11 mouse cellular contexts compared by ENCODE assay signal in the genomic region with DNA sequence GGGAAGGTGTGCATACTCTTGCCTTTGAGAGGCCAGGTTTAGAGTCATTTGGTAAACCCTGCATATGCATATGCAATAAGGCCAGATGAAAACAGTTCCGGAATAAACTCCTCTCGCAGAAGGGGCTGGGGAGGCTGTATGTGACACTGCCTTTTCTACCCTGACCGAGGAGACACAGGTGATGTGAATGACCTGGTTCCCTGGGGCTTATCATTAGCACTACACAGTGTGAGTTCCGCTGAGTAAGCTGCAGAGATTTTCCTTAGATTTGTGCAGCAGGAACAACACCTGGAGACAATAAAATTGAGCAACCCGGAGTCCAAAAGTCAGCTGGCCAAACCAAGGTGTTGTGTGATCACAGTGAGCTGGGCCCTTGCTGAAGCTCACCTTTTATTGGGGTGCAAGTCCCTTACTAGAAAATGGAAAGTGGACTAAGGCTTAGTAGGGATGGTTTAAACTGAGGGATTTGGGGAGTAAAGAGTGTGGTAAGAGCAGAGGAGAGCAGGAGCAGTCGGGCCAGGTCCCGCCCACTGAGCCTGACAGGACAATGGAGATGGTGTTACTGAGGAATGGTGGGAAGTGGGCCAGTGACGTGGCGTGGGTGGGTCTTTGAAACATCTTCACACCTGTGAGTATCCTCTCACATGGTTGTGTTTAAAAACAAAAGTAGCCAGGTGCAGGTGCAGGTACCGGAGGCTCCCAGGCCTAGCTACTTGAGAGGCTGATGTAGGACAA. TPM values are rescaled to one million over a fixed set of nuclear protein-coding genes. Genes with fewer than 3 reads are reported as not detected.
DNase-seq lines count a peak whose midpoint lies in the region; ATAC-seq and TF ChIP-seq lines count a peak whose summit lies in the region.
"Had no signal": no experiment of that assay in that cellular context is flagged by ENCODE, and none has a peak within 500 bp of the region (broad histone marks: within the 10 kb centered on the region; RNA-seq: fewer than 3 reads in every experiment).

No protein-coding gene starts in this region.

- H3K9me3 ChIP-seq in hindbrain, embryonic 14.5 days (ENCODE audit: control insufficient read depth, low read length) = no peaks in the 10 kb centered on the region
- no peaks in the 10 kb centered on the region for H3K9me3 ChIP-seq in hindbrain, embryonic 13.5 days
- H3K9me3 ChIP-seq in hindbrain, postnatal 0 days (ENCODE audit: low read length) = no peaks in the 10 kb centered on the region

- H3K4me2 ChIP-seq in hindbrain, embryonic 14.5 days (replicated peaks) = 0 out of 2 replicates have a peak overlapping the region, but pooled peaks have one; percentile 93
- H3K4me2 ChIP-seq in hindbrain, embryonic 13.5 days = no peak overlapping the region
- H3K4me2 ChIP-seq in hindbrain, postnatal 0 days (ENCODE audit: low read depth, low read length) = peak overlapping the region; percentile 100; the same call in 1 of the 2 replicates
- H3K4me2 ChIP-seq in myocyte (ENCODE audit: low read depth) = peak overlapping the region; percentile 71

- 43% methylated on average over 10 of the region's 10 CpGs for WGBS in hindbrain, embryonic 14.5 days
- WGBS in hindbrain, embryonic 13.5 days = 48% methylated on average over 10 of the region's 10 CpGs
- WGBS in hindbrain, postnatal 0 days = 49% methylated on average over 10 of the region's 10 CpGs

- TF ChIP-seq POLR2A in myocyte (IDR thresholded peaks at IDR 0.05; ENCODE audit: insufficient read length, low read depth) = no peak

- H3K36me3 ChIP-seq in hindbrain, embryonic 14.5 days (replicated peaks; ENCODE audit: control insufficient read depth, insufficient read depth) = no peaks in the 10 kb centered on the region
- H3K36me3 ChIP-seq in hindbrain, embryonic 13.5 days = no peaks in the 10 kb centered on the region
- H3K36me3 ChIP-seq in hindbrain, postnatal 0 days (ENCODE audit: insufficient read depth, low read length) = no peaks in the 10 kb centered on the region
- H3K36me3 ChIP-seq in myocyte (ENCODE audit: control insufficient read depth, insufficient read depth) = peaks cover 5% of the 10 kb centered on the region

- peaks cover 42% of the 10 kb centered on the region for H3K27me3 ChIP-seq in hindbrain, embryonic 14.5 days (ENCODE audit: control insufficient read depth, insufficient read depth, low read length)
- peaks cover 48% of the 10 kb centered on the region for H3K27me3 ChIP-seq in hindbrain, embryonic 13.5 days
- no peaks in the 10 kb centered on the region for H3K27me3 ChIP-seq in hindbrain, postnatal 0 days (ENCODE audit: insufficient read depth, low read length)
- no peaks in the 10 kb centered on the region for H3K27me3 ChIP-seq in myocyte (ENCODE audit: control insufficient read depth, insufficient read depth, insufficient read length)

- DNase-seq in hindbrain, embryonic 14.5 days (ENCODE audit: low spot score) = no peak
- peak; percentile 75 for DNase-seq in Muller cell, postnatal 12 days (ENCODE audit: inconsistent ontology term)
- DNase-seq in hindbrain, postnatal 0 days (ENCODE audit: low spot score) = no peak
- no peak for DNase-seq in adrenal gland, postnatal 4 days (ENCODE audit: low spot score in 2 of 2)
- DNase-seq in layer of hippocampus, postnatal 14 days (ENCODE audit: low spot score in 2 of 2) = no peak
- no peak for DNase-seq in gastrocnemius, postnatal 10 days
- DNase-seq: adrenal gland, adult 8-10 months; left cerebral cortex, postnatal 4 days; thymus, adult 2 months had no signal

- H3K4me1 ChIP-seq in hindbrain, embryonic 14.5 days (replicated peaks; ENCODE audit: control insufficient read depth, insufficient read depth, low read length) = 0 out of 2 replicates have a peak, but pooled peaks cover 7% of the 10 kb centered on the region
- H3K4me1 ChIP-seq in hindbrain, embryonic 13.5 days (replicated peaks) = peaks cover 17% of the 10 kb centered on the region
- no peaks in the 10 kb centered on the region for H3K4me1 ChIP-seq in hindbrain, postnatal 0 days (ENCODE audit: insufficient read depth, low read length)

- ATAC-seq in hindbrain, embryonic 14.5 days (ENCODE audit: low FRiP score) = no peak
- no peak for ATAC-seq in hindbrain, embryonic 13.5 days (ENCODE audit: low FRiP score)
- no peak for ATAC-seq in hindbrain, postnatal 0 days

- peaks cover 52% of the 10 kb centered on the region for H3K79me2 ChIP-seq in myocyte (ENCODE audit: control insufficient read depth, insufficient read depth)

- H3K27ac ChIP-seq in hindbrain, embryonic 14.5 days = no peak overlapping the region
- no peak overlapping the region for H3K27ac ChIP-seq in hindbrain, embryonic 13.5 days
- H3K27ac ChIP-seq in hindbrain, postnatal 0 days = no peak overlapping the region

- no peak overlapping the region for H3K4me3 ChIP-seq in hindbrain, embryonic 14.5 days (replicated peaks; ENCODE audit: low read length)
- H3K4me3 ChIP-seq in hindbrain, embryonic 13.5 days = no peak overlapping the region
- H3K4me3 ChIP-seq in hindbrain, postnatal 0 days (ENCODE audit: low read length) = no peak overlapping the region
- H3K4me3 ChIP-seq in myocyte = peak overlapping the region; percentile 77

- TF ChIP-seq CTCF in hindbrain, postnatal 0 days (IDR thresholded peaks at IDR 0.05; ENCODE audit: low read depth) = no peak

- H3K9ac ChIP-seq in hindbrain, embryonic 14.5 days = no peak overlapping the region
- no peak overlapping the region for H3K9ac ChIP-seq in hindbrain, embryonic 13.5 days
- H3K9ac ChIP-seq in hindbrain, postnatal 0 days (replicated peaks; ENCODE audit: low read length) = no peak overlapping the region

- H3ac ChIP-seq in myocyte (ENCODE audit: control insufficient read depth, insufficient read length) = no peak overlapping the region

TF ChIP-seq in myocyte, 11 proteins besides CTCF, POLR2A, EP300 and RAD21:
- TF ChIP-seq USF1 (IDR thresholded peaks at IDR 0.05; ENCODE audit: low read depth) = no peak
- no peak for TF ChIP-seq E2F4 (IDR thresholded peaks at IDR 0.05; ENCODE audit: insufficient read depth)
- no peak for TF ChIP-seq TCF12 (IDR thresholded peaks at IDR 0.05; ENCODE audit: insufficient read depth, poor library complexity, severe bottlenecking)
- TF ChIP-seq TCF3 (IDR thresholded peaks at IDR 0.05; ENCODE audit: insufficient read length, low read depth) = no peak

RNA-seq across cellular contexts. Expression of gene Gcnt4, which starts 1.7 kb away (rescaled TPM):
- 0.04 and 0.08 TPM in 2 replicates for polyA plus RNA-seq in hindbrain, embryonic 14.5 days (2014; fragmentation: Nextera tagmentation; extraction: Ambion mirVana)
- 0.04 and 0.09 TPM in 2 replicates for polyA plus RNA-seq in hindbrain, embryonic 13.5 days (2015; fragmentation: Nextera tagmentation; extraction: Ambion mirVana)
- 0.65 and 0.94 TPM in 2 replicates for total RNA-seq in hindbrain, postnatal 0 days (2014; rRNA removed)
- 0.15 and 0.19 TPM in 2 replicates for polyA plus RNA-seq in hindbrain, postnatal 0 days (2015; fragmentation: Nextera tagmentation; extraction: Ambion mirVana)
- polyA plus RNA-seq in myocyte (2012; fragmentation: generic; extraction: Trizol) = 3.1 TPM
- total RNA-seq in adrenal gland, postnatal 4 days (2021) = 1 to 10 TPM; 1.2 to 1.3 TPM
- total RNA-seq in layer of hippocampus, postnatal 14 days (2021) = 1 to 10 TPM in 1 of 2 experiments, under 1 TPM in 1; 0.90 to 1.4 TPM
- total RNA-seq in gastrocnemius, postnatal 10 days (2021) = under 1 TPM; 0.21 to 0.41 TPM
